Mouse (Mus musculus) neural tube, embryonic 13.5 days (tissue): Measurements from ENCODE around the gene Glrx5. TPM values are rescaled to one million over a fixed set of nuclear protein-coding genes. Genes with fewer than 3 reads are reported as not detected.

Source experiments
- ATAC-seq: fragments of 200-750 bp; cut with Nextera tagmentation; 2 replicates; pipeline ENCODE4 v1.8.0; 2017; ENCODE audit warnings: low read depth, mild to moderate bottlenecking, moderate TSS enrichment, moderate library complexity
- H3K27ac ChIP-seq: fragments of 300-500 bp; sonication (generic); replicated peaks from 2 replicates; pipeline ENCODE4 v1.5.1; 2015; ENCODE audit warnings: moderate library complexity, mild to moderate bottlenecking, inconsistent platforms
- H3K27me3 ChIP-seq: fragments of 300-500 bp; sonication (generic); 2 replicates; pipeline ENCODE4 v1.6.1; 2015; ENCODE audit warnings: mild to moderate bottlenecking, inconsistent platforms
- H3K36me3 ChIP-seq: fragments of 300-500 bp; sonication (generic); 2 replicates; pipeline ENCODE4 v1.6.1; 2015; ENCODE audit warnings: mild to moderate bottlenecking, inconsistent platforms
- H3K4me1 ChIP-seq: fragments of 300-500 bp; sonication (generic); replicated peaks from 2 replicates; pipeline ENCODE4 v1.6.1; 2015; ENCODE audit warnings: inconsistent platforms
- H3K4me2 ChIP-seq: fragments of 300-500 bp; sonication (generic); 2 replicates; pipeline ENCODE4 v1.6.1; 2015; ENCODE audit warnings: inconsistent platforms, mild to moderate bottlenecking, moderate library complexity
- H3K4me3 ChIP-seq: fragments of 300-500 bp; sonication (generic); 2 replicates; pipeline ENCODE4 v1.5.1; 2015; ENCODE audit warnings: mild to moderate bottlenecking, inconsistent platforms
- H3K9ac ChIP-seq: fragments of 300-500 bp; sonication (generic); 2 replicates; pipeline ENCODE4 v1.6.1; 2015; ENCODE audit warnings: moderate library complexity, mild to moderate bottlenecking, inconsistent platforms
- H3K9me3 ChIP-seq: fragments of 300-500 bp; sonication (generic); 2 replicates; pipeline ENCODE4 v1.6.1; 2016; ENCODE audit warnings: inconsistent platforms
- WGBS: fragments of 180-500 bp; shearing (Covaris S2); methylation state at CpG from one replicate; pipeline ENCODE4 v1.1.7; 2015; 5-methylcytosine and 5-hydroxymethylcytosine counted together
- polyA plus RNA-seq: library from polyadenylated mRNA; unstranded; fragments of >200 nt; fragmentation: Nextera tagmentation; extraction: Ambion mirVana; gene quantifications from 2 replicates; pipeline ENCODE4 v1.2.1, GENCODE M21; 2015

Glrx5 gene
- polyA plus RNA-seq, result 151 and 167 TPM in 2 replicates

DNA sequence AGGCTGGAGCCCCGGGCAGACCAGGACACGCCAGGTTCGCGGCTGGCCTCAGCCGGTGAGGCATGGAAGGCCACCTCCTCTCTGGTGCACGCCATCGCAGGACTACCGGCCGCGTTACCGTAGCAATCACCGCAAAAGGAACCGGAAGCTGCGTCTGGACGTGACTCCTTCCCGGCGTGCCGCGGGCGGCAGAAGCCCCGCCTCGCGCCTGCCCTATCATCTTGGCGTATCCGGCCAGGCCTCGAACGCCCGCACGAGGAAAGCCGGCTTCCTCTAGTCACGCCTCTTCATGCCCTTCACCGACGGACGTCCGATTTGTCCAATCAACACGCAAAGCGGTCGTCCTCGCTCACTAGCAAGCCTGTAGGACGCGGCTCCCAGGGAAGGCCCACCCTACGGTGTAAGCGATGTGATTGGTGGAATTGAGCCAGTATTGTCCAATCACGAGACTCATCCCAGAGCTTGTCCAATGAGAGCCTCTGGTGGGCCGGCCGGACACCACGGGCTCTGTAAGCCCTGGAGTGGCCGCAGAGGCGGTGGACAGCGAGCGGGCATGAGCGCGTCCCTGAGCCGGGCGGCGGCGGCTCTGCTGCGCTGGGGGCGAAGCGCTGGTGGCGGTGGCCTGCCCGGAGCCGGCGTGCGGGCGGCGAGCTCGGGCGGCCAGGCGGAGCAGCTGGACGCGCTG is at the start of gene Glrx5:
Gene Glrx5 (plus strand): TSS at position 542 of the 685 bp plus-strand sequence.
- ATAC-seq, result peak; percentile 99
- under 1% methylated on average over 72 of the region's 72 CpGs for WGBS
- Histone ChIP-seq H3K9ac (peak within 1 kb of the TSS; percentile 91), H3K27ac (peak within 1 kb of the TSS; percentile 81), H3K4me3 (peak within 1 kb of the TSS; percentile 68), H3K4me2 (peak within 1 kb of the TSS; percentile 99), H3K36me3 (peaks cover 16% of the 10 kb centered on the region), H3K27me3 (no peaks in the 10 kb centered on the region), H3K9me3 (no peaks in the 10 kb centered on the region), H3K4me1 (peaks cover 52% of the 10 kb centered on the region)

DNA sequence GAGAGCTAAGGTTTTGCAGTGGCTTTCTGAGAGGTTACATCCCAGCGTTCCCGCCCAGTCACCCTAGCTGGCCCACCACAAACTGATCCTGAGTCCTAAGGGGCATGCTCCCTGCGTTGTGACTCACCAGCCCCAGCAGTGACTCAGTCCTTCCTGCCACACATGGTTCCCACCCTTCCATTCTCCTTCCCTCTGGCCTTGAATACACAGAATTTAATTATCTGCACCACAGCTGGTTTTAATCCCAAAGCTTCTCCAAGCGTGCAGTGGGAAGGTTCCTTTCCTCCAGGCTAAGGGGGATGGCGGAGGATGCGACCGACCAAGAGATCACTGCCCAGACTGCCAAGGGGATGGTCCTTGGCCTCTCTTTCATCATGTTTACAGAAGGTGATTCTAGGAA is 49.0 kb upstream of the Glrx5 start:
- Histone ChIP-seq H3K4me2 (no peak overlapping the region), H3K9me3 (no peaks in the 10 kb centered on the region), H3K9ac (no peak overlapping the region), H3K4me3 (no peak overlapping the region), H3K27ac (no peak overlapping the region), H3K4me1 (peaks cover 17% of the 10 kb centered on the region), H3K27me3 (no peaks in the 10 kb centered on the region), H3K36me3 (no peaks in the 10 kb centered on the region)
- WGBS, result 67% methylated on average over 7 of the region's 7 CpGs
- no peak for ATAC-seq

DNA sequence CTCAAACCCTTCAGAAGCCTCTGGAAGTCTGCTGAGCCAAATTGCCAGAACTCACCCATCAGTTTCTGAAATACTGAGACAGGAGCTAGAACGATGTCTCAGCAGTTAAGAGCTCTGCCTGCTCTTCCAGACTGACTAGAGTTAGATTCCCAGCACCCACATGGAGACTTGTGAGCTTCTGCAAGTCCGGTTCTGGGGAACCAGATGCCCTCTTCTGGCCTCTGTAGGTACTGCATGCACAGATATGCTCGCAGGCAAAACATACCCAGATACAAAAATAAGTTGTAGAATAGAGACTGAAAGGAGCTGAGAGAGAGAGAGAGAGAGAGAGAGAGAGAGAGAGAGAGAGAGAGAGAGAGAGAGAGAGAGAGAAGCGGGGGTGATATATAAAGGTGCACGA is 47.4 kb upstream of the Glrx5 start:
- 88% methylated on average over 5 of the region's 5 CpGs for WGBS
- H3K9me3 ChIP-seq, result no peaks in the 10 kb centered on the region
- no peak for ATAC-seq

DNA sequence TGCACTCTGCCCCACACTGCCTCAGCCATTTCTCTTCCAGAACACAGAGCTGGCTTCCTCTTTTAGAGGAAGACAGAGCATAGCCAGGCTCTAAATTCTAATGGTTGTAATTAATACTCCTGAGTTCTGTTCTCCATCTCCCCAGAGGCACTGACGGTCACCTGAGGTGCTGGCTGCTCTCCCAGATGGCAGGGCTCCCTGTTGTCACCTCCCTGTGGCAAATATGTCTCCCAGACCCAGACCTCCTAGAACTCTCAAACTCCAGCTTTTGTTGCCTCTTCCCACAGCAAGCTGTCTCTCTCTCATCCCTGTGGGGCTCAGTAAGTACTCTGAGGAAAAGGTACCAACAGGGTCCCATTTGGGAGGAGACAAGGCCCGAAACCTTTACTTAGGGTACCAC is 46.5 kb upstream of the Glrx5 start:
- Histone ChIP-seq H3K27ac (no peak overlapping the region), H3K4me1 (peaks cover 11% of the 10 kb centered on the region; the same call in 1 of the 2 replicates), H3K4me3 (no peak overlapping the region), H3K9me3 (no peaks in the 10 kb centered on the region), H3K27me3 (no peaks in the 10 kb centered on the region), H3K9ac (no peak overlapping the region), H3K4me2 (no peak overlapping the region), H3K36me3 (no peaks in the 10 kb centered on the region)
- 83% methylated on average over 2 of the region's 2 CpGs for WGBS
- no peak for ATAC-seq

More for the DNA sequence above, 47.4 kb upstream of the Glrx5 start:
- no peak overlapping the region for H3K4me2 ChIP-seq
- no peak overlapping the region for H3K9ac ChIP-seq
- no peak overlapping the region for H3K4me3 ChIP-seq
- peaks cover 11% of the 10 kb centered on the region; the same call in 1 of the 2 replicates for H3K4me1 ChIP-seq
- H3K27me3 ChIP-seq, result no peaks in the 10 kb centered on the region
- no peak overlapping the region for H3K27ac ChIP-seq
- H3K36me3 ChIP-seq, result no peaks in the 10 kb centered on the region

DNA sequence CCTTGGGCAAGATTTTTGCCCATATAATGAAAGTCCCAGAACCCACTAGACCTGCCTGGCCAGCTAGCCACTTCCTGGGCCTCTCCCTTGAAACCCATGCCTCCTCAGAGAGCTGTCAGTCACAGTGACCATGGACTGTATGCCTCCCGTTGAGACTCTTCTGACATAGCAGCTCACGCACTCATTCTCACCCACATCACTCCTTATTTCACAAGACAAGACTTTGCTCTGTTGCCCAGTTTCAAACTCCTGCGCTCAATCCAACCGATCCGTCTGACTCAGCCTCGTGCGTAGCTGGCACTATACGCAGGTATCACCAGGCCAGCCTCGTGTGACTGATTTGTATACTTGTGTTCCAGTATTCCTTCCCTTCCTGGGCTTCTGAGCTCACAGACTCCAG is 45.7 kb upstream of the Glrx5 start:
- peaks cover 11% of the 10 kb centered on the region; the same call in 1 of the 2 replicates for H3K4me1 ChIP-seq
- H3K27me3 ChIP-seq, result no peaks in the 10 kb centered on the region
- no peak overlapping the region for H3K4me3 ChIP-seq
- 97% methylated on average over 9 of the region's 9 CpGs for WGBS
- no peak for ATAC-seq
- H3K36me3 ChIP-seq, result no peaks in the 10 kb centered on the region
- H3K27ac ChIP-seq, result no peak overlapping the region
- no peaks in the 10 kb centered on the region for H3K9me3 ChIP-seq
- H3K4me2 ChIP-seq, result no peak overlapping the region
- H3K9ac ChIP-seq, result no peak overlapping the region

DNA sequence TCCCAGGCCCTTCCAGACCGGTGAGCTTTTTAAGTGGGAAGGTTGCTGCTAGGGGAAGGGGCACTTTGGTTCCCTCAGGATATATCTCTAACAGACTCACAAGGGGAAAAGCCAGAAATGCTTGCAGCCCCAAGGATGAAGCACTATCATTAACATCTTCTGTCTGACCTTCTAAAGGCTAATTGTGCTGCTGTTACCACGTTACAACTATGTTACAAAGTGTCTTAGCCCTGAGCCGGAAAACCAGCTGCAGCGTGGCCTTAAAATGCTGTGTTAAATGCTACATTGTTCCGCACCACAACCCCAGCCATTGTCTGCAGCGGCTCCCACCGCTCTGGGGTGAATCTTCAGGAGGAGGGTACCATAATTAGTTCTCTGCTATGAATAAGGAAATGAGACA is 44.6 kb upstream of the Glrx5 start:
- Histone ChIP-seq H3K4me3 (no peak overlapping the region), H3K36me3 (no peaks in the 10 kb centered on the region), H3K4me2 (no peak overlapping the region), H3K27ac (no peak overlapping the region), H3K9me3 (no peaks in the 10 kb centered on the region), H3K9ac (no peak overlapping the region), H3K27me3 (no peaks in the 10 kb centered on the region), H3K4me1 (peaks cover 11% of the 10 kb centered on the region; the same call in 1 of the 2 replicates)
- no peak for ATAC-seq
- 33% methylated on average over 7 of the region's 7 CpGs for WGBS

DNA sequence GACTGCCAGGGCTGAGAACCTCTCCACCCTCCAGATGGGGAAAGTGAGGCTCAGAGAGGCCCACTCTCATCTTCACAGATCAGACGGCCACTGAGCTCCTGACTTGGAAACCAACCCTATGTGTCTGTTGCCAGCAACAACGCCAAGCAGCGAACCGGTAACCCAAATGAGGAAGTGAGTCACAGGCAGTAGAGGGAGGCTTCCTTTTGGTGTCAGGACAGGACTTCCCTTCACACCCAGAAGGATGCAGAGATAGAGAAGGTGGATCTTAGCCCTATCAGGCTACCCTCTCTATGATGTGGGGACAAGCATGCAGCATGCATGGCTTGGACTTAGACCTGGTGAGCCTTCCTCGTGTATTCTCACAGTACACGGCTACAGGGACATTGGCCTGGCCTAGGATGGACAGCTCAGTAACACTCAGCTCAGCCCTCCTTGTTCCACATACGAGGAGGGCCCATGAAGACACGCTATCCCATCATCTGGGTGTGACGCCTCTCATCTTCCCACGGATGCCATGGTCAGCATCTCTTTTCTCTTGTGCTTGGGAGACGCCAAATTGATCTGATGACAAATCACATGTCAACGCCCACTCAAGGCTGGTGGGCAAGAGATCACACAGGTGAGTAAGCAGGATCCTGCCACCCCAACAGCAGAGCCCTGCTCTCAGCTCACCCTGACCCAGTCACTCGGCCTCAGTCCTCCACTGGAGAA is 41.6 kb upstream of the Glrx5 start:
- Histone ChIP-seq H3K4me2 (no peak overlapping the region), H3K27ac (no peak overlapping the region)
- 89% methylated on average over 13 of the region's 13 CpGs for WGBS

DNA sequence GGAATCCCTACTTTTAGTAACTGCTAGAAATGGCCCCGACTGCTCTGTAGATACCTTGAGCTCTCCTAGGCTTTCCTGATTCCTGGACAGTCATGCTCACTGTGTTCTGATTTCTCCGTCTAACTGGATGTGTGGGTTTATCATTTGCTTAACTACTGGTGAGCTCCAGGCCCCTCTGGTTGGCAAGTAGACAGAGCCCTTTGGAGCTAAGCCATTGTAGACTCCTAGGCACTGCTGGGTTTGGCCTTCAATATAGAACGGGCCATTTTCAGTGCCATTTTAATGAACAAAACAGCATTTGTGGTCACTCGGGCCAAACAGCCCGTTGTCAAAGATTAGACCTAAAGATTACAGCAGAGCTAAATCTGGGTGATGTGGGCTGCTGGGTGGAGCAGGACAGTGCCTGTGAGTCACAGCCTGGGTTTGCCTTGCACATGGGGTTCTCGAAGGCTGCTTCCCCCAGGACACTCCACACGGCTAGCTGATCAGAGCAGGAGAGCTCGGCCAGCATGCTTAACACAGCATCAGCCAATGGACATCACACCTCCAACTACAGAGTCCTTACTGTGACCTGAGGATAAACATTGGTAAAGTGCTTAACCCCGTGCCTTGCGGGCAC is 40.3 kb upstream of the Glrx5 start:
- no peaks in the 10 kb centered on the region for H3K36me3 ChIP-seq
- no peak overlapping the region for H3K4me3 ChIP-seq
- 0 out of 2 replicates have a peak, but pooled peaks cover 6% of the 10 kb centered on the region for H3K4me1 ChIP-seq
- H3K27ac ChIP-seq, result no peak overlapping the region
- no peaks in the 10 kb centered on the region for H3K27me3 ChIP-seq
- 88% methylated on average over 10 of the region's 10 CpGs for WGBS
- ATAC-seq, result no peak
- H3K4me2 ChIP-seq, result no peak overlapping the region
- no peak overlapping the region for H3K9ac ChIP-seq
- no peaks in the 10 kb centered on the region for H3K9me3 ChIP-seq

More for the DNA sequence above, 41.6 kb upstream of the Glrx5 start:
- Histone ChIP-seq H3K4me3 (no peak overlapping the region), H3K36me3 (no peaks in the 10 kb centered on the region), H3K9me3 (no peaks in the 10 kb centered on the region), H3K27me3 (no peaks in the 10 kb centered on the region), H3K9ac (no peak overlapping the region), H3K4me1 (0 out of 2 replicates have a peak, but pooled peaks cover 6% of the 10 kb centered on the region)
- no peak for ATAC-seq

DNA sequence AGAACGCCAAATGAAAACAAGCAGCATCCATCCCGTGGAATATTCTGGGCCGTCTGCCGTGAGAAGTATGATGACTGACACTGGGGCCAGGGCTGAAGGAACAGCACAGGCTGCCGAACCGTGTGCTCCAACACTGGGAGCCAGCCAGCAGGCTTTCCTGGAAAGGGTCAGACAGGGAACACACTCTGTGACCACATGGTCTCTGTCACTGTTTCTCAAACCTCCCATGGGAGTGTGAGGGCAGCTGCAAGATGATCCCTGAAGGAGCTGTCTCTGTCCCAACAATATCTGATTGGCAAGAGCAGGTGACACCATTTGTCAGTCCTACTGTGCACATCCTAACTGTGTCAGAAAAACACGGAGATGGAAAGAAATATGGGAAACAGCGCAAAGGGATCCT is 39.6 kb upstream of the Glrx5 start:
- H3K27ac ChIP-seq, result no peak overlapping the region
- no peak for ATAC-seq
- H3K27me3 ChIP-seq, result no peaks in the 10 kb centered on the region
- no peaks in the 10 kb centered on the region for H3K36me3 ChIP-seq
- no peak overlapping the region for H3K9ac ChIP-seq
- H3K4me1 ChIP-seq, result 0 out of 2 replicates have a peak, but pooled peaks cover 3% of the 10 kb centered on the region
- WGBS, result 80% methylated on average over 8 of the region's 8 CpGs
- H3K4me3 ChIP-seq, result no peak overlapping the region
- no peaks in the 10 kb centered on the region for H3K9me3 ChIP-seq
- H3K4me2 ChIP-seq, result no peak overlapping the region

DNA sequence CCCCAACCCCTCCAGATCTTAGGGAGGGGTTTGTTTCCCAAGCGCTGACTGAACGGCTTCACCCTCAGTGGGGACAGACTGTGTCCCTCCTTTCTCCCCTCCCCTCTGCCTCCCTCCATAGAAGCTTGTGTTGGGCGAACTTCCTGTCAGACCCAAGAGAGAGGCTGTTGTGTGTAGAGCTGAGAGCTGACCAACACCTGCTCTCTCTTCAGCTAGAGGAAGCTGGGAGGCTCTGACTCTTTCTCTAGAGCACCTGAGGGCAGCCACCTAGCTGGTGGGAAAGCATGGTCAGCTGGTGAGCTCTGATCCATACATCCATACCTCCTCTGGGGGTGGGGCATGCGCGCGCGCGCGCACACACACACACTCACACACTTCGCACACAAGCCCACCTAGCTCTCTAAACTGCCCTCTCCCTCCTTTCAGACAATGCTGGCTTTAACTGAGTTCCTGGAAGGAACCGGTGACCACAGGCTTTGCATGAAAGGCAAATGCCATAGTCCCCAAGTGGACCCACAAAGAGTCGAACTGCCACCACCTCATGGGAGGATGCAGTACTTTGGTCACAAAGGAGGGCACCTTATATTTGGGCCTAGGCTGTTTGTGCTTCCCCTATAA is 37.1 kb upstream of the Glrx5 start:
- H3K9me3 ChIP-seq, result no peaks in the 10 kb centered on the region
- ATAC-seq, result no peak

DNA sequence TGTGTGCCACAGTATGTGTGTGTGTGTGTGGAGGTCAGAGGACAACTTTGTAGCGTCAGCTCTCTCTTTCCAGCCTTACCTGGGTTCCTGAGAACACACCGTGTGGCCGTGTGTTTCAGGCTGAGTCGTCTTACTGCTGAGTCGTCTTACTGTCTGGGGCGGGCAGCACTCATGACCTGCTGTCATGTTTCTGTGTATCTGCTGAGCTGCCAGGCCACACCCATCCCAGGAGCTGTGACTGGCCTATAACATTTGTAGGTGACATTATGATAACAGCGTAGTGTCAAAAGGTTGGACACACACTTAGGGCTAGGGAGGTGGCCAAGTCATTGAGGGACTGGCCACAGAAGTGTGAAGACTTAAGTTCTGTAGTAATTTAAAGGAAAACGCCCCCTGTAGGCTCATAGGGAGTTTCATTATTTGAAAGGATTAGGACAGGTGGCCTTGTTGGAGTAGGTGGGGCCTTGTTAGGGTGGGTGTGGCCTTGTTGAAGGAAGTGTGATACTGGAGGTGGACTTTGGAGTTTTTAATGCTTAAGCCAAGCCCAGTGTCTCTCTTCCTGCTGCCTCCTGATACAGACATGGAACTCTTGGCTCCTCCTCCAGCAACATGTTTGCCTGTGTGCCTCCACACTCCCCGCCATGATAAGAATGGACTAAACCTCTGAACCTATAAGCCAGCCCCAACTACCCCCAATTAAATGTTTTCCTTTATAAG is 36.3 kb upstream of the Glrx5 start:
- Histone ChIP-seq H3K4me1 (no peaks in the 10 kb centered on the region), H3K27me3 (0 out of 2 replicates have a peak, but pooled peaks cover 3% of the 10 kb centered on the region), H3K4me2 (no peak overlapping the region), H3K4me3 (no peak overlapping the region), H3K36me3 (no peaks in the 10 kb centered on the region), H3K9me3 (no peaks in the 10 kb centered on the region), H3K9ac (no peak overlapping the region), H3K27ac (no peak overlapping the region)
- no peak for ATAC-seq
- WGBS, result 89% methylated on average over 9 of the region's 9 CpGs

More for the DNA sequence above, 37.1 kb upstream of the Glrx5 start:
- no peak overlapping the region for H3K4me2 ChIP-seq
- H3K9ac ChIP-seq, result no peak overlapping the region
- no peaks in the 10 kb centered on the region for H3K36me3 ChIP-seq
- 90% methylated on average over 12 of the region's 12 CpGs for WGBS
- 0 out of 2 replicates have a peak, but pooled peaks cover 3% of the 10 kb centered on the region for H3K27me3 ChIP-seq
- H3K4me3 ChIP-seq, result no peak overlapping the region
- no peaks in the 10 kb centered on the region for H3K4me1 ChIP-seq
- no peak overlapping the region for H3K27ac ChIP-seq
